Mouse (Mus musculus) spleen, adult 2 months (tissue): Measurements from ENCODE around the gene Tgm1. TPM values are rescaled to one million over a fixed set of nuclear protein-coding genes. Genes with fewer than 3 reads are reported as not detected.

ENCODE experiments used
- DNase-seq, 2 experiments: peaks; one replicate each; pipeline versions ENCODE4 v3.0.0 to v3.0.0-alpha.2; 2012 to 2021; ENCODE audit warnings: low spot score in 2 of 2, low read depth in 1 of 2
- H3K27ac ChIP-seq: fragments of 200-500 bp; 2 replicates; pipeline ENCODE4 v1.5.1; 2012; ENCODE audit warnings: low read length, inconsistent platforms; ENCODE audit not compliant: insufficient read depth
- H3K27me3 ChIP-seq: fragments of 200-500 bp; 2 replicates; pipeline ENCODE4 v1.6.1; 2012; ENCODE audit warnings: mild to moderate bottlenecking, moderate library complexity, low read length, inconsistent platforms; ENCODE audit not compliant: control insufficient read depth, insufficient read depth
- H3K36me3 ChIP-seq: fragments of 200-500 bp; 2 replicates; pipeline ENCODE4 v1.6.1; 2012; ENCODE audit warnings: mild to moderate bottlenecking, low read length, inconsistent platforms; ENCODE audit not compliant: control insufficient read depth, insufficient read depth
- H3K4me1 ChIP-seq: fragments of 200-500 bp; 2 replicates; pipeline ENCODE4 v1.6.1; 2011; ENCODE audit warnings: inconsistent platforms; ENCODE audit not compliant: control insufficient read depth, insufficient read depth, insufficient read length
- H3K4me3 ChIP-seq: fragments of 200-500 bp; 2 replicates; pipeline ENCODE4 v1.5.1; 2011; ENCODE audit warnings: mild to moderate bottlenecking, inconsistent platforms; ENCODE audit not compliant: insufficient read depth, insufficient read length; ENCODE audit errors: extremely low read depth
- CTCF ChIP-seq: fragments of 200-500 bp; IDR thresholded peaks from 2 replicates; pipeline ENCODE4 v1.5.1; 2011; ENCODE audit warnings: mild to moderate bottlenecking, inconsistent platforms; ENCODE audit not compliant: insufficient read depth, insufficient read length, insufficient replicate concordance; ENCODE audit errors: extremely low read depth
- POLR2A ChIP-seq: fragments of 200-500 bp; IDR thresholded peaks from 2 replicates; pipeline ENCODE4 v1.6.1; 2011; ENCODE audit warnings: low read depth, low read length, inconsistent platforms
- WGBS: fragments of 180-500 bp; shearing (Covaris S2); methylation state at CpG from one replicate; pipeline ENCODE4 v1.1.7; 2018; 5-methylcytosine and 5-hydroxymethylcytosine counted together
- polyA plus RNA-seq: library from polyadenylated mRNA; depleted of rRNA; stranded (reverse); fragments of >200 nt; gene quantifications from 2 replicates; pipeline ENCODE4 v1.2.3, GENCODE M21; 2012

Gene Tgm1
- polyA plus RNA-seq, 1 experiment = 33.9 TPM

DNA sequence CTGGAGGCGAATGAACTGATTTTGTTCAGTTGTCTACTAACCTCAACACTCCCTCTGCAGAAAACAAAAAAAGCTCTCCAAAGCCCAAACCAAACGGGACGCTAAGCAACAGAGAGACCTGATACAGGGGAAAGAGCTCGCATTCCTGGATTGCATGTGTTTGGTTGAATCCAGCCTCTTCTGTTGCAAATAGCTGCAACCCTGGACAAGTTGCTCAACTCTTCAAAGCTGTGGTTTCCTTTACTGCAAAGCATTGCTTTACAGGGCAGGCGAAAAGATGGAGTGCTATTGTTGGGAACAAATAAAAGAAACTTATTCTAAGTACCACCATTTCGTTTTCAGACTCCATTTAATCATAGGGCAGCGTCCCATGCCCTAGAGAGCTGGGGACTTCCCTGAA lies 21.1 kb upstream of the Tgm1 start:
- TF ChIP-seq POLR2A = no peak
- no peak for TF ChIP-seq CTCF
- Histone ChIP-seq H3K27ac (peak overlapping the region; percentile 28; the same call in 1 of the 2 replicates), H3K27me3 (no peaks in the 10 kb centered on the region), H3K36me3 (peaks cover 10% of the 10 kb centered on the region), H3K4me3 (no peak overlapping the region), H3K4me1 (no peaks in the 10 kb centered on the region)
- WGBS = 84% methylated on average over 7 of the region's 7 CpGs
- no peak for DNase-seq

DNA sequence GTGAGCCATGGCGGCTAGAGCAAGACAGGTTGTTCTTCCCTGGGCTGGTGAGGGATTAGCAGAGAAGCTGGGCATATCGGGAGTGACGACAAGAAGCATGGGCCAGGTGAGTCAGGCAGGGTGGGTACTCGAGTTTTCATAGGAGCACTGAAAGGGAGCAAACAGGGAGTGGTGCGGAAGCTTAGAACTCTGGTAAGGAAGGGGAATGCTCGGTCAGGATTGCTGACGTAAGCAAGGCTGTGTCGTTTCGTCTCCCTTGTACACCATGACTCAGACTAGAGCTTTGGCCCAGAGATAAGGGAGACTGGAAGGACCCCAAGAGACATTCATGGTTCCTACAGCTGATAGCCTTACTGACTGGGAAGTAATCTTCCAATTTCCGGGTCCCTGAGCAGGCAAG lies 20.2 kb upstream of the Tgm1 start:
- TF ChIP-seq POLR2A = no peak
- TF ChIP-seq CTCF = no peak
- Histone ChIP-seq H3K4me1 (no peaks in the 10 kb centered on the region; the same call in 1 of the 2 replicates), H3K27me3 (no peaks in the 10 kb centered on the region), H3K27ac (no peak overlapping the region), H3K36me3 (peaks cover 3% of the 10 kb centered on the region; the same call in 1 of the 2 replicates), H3K4me3 (no peak overlapping the region)
- WGBS = 79% methylated on average over 10 of the region's 10 CpGs
- no peak for DNase-seq

DNA sequence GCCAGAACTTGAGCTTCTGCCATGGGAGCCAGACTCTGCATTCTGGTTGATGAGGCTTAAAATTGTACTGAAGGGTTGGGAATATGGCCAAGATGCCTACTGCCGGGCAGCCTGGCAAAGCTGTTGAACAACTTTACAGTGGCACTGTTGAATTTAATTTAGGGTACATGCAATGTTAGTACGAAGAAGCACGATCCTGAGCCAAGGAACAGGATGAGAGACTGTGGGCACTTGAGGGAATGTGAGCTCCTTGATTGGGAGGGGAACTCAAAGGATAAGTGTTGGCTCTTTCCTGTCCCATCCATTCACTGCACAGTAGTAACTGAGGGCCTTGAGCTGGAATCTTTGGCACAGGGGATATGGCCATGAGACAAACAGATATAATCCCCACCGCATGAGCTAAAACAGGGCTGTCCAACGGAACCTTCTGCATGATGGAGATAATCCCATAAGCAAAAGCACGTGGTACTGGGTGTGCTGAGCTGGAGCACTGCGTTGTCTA lies 16.9 kb upstream of the Tgm1 start:
- DNase-seq = no peak
- no peaks in the 10 kb centered on the region for H3K36me3 ChIP-seq
- no peak overlapping the region for H3K4me3 ChIP-seq
- no peak overlapping the region for H3K27ac ChIP-seq
- H3K27me3 ChIP-seq = no peaks in the 10 kb centered on the region
- 90% methylated on average over 7 of the region's 7 CpGs for WGBS
- TF ChIP-seq POLR2A = no peak
- TF ChIP-seq CTCF = no peak
- peaks cover 3% of the 10 kb centered on the region; the same call in 1 of the 2 replicates for H3K4me1 ChIP-seq

GRCm38 (mm10) chr14:55730116-55730515 lies 16.4 kb upstream of the Tgm1 start:
- Histone ChIP-seq H3K4me1 (peaks cover 6% of the 10 kb centered on the region; the same call in 1 of the 2 replicates), H3K4me3 (no peak overlapping the region), H3K27me3 (no peaks in the 10 kb centered on the region), H3K27ac (no peak overlapping the region), H3K36me3 (no peaks in the 10 kb centered on the region)
- WGBS = 90% methylated on average over 7 of the region's 7 CpGs
- no peak for DNase-seq
- TF ChIP-seq POLR2A = no peak
- no peak for TF ChIP-seq CTCF

DNA sequence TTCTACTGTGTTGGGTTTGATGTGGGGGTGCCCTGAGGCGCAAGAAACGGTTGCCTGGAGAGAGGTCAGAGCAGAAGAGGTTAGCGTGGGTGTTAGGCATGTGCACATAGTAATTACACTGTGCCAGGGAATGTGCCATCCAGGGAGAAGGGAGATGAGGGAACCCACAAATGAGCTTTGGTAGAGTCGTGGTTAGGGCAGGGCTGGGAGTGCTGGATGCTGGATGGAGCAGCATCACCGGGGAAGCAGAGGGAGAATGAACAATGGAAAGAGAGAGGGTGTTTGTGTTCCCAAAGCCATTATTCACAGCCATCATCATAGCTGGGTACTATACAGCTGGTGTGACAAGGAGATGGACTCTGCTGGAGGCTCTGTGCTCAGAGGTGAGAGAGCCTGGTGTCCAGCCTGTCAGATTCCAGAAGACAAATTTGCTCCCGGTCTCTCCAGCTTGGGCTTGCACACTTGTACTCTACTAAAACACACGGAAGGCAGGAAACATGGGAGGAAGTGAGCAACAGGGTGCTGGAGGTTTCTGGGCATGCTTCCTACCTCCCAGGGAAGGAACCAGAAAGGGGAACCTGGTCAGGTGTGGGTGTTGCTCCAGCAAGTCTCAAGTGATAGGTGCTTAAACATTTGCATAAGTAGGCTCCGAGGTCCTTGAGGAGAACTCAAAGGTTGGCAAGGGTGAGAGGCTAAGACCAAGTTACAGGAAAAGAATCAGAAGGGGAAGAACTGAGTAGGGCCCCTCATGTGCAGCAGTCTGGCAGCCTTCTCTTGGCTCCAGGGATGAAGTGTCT lies 14.4 kb upstream of the Tgm1 start:
- no peak for DNase-seq
- no peak overlapping the region for H3K4me3 ChIP-seq
- H3K27me3 ChIP-seq = no peaks in the 10 kb centered on the region
- peaks cover 15% of the 10 kb centered on the region; the same call in 1 of the 2 replicates for H3K4me1 ChIP-seq
- 54% methylated on average over 8 of the region's 8 CpGs for WGBS
- H3K27ac ChIP-seq = peak overlapping the region; percentile 37; the same call in 1 of the 2 replicates
- no peaks in the 10 kb centered on the region for H3K36me3 ChIP-seq
- TF ChIP-seq CTCF (no peak), POLR2A (no peak)

- H3K4me3 ChIP-seq = no peak overlapping the region
- H3K27ac ChIP-seq = no peak overlapping the region
- TF ChIP-seq CTCF (no peak), POLR2A (no peak)
- H3K4me1 ChIP-seq = peaks cover 15% of the 10 kb centered on the region; the same call in 1 of the 2 replicates
- no peak for DNase-seq
- H3K27me3 ChIP-seq = no peaks in the 10 kb centered on the region
- H3K36me3 ChIP-seq = no peaks in the 10 kb centered on the region
These were observed 12.5 kb upstream of the Tgm1 start for GRCm38 (mm10) chr14:55726261-55726660.
